Mouse (Mus musculus) embryo, embryonic 11.5 days (tissue): ENCODE measurements at regions not wholly inside any gene's neighbourhood (a gene's known extent, or its start where the extent isn't known, plus 50 kb on each side); places are given as distances from the start of the nearest gene placed in this dataset.

Source experiments
- DNase-seq: peaks from one replicate; pipeline ENCODE4 v3.0.0-alpha.2; 2012; ENCODE audit warnings: low read depth, low spot score

- no peak for DNase-seq
These were observed 1521.9 kb upstream of the Gm6569 start for GRCm38 (mm10) chr15:72312417-72312816.

- DNase-seq = no peak
These were observed 1512.8 kb upstream of the Gm6569 start for GRCm38 (mm10) chr15:72321528-72321927.

GRCm38 (mm10) chr15:72322127-72322526 is 1512.2 kb upstream of the Gm6569 start:
- no peak for DNase-seq

GRCm38 (mm10) chr15:72323158-72323557 is 1511.2 kb upstream of the Gm6569 start:
- DNase-seq = no peak

GRCm38 (mm10) chr15:72331262-72331661 is 1503.1 kb upstream of the Gm6569 start:
- DNase-seq = no peak

- DNase-seq = no peak
These were observed 1499.9 kb upstream of the Gm6569 start for GRCm38 (mm10) chr15:72334497-72334896.

GRCm38 (mm10) chr15:72339629-72340028 is 1494.7 kb upstream of the Gm6569 start:
- DNase-seq = no peak

- no peak for DNase-seq
These were observed 1492.4 kb upstream of the Gm6569 start for GRCm38 (mm10) chr15:72341991-72342390.

GRCm38 (mm10) chr15:72342504-72342903 is 1491.9 kb upstream of the Gm6569 start:
- no peak for DNase-seq

GRCm38 (mm10) chr15:72343794-72344193 is 1490.6 kb upstream of the Gm6569 start:
- no peak for DNase-seq

- no peak for DNase-seq
These were observed 1481.0 kb upstream of the Gm6569 start for GRCm38 (mm10) chr15:72353371-72353770.

GRCm38 (mm10) chr15:72355626-72356025 is 1478.7 kb upstream of the Gm6569 start:
- no peak for DNase-seq

GRCm38 (mm10) chr15:72359636-72360035 is 1474.7 kb upstream of the Gm6569 start:
- DNase-seq = no peak

- no peak for DNase-seq
These were observed 1474.3 kb upstream of the Gm6569 start for GRCm38 (mm10) chr15:72360049-72360448.

GRCm38 (mm10) chr15:72360463-72361030 is 1473.8 kb upstream of the Gm6569 start:
- no peak for DNase-seq

GRCm38 (mm10) chr15:72373041-72373440 is 1461.3 kb upstream of the Gm6569 start:
- no peak for DNase-seq

GRCm38 (mm10) chr15:72377201-72377600 is 1457.2 kb upstream of the Gm6569 start:
- no peak for DNase-seq

GRCm38 (mm10) chr15:72379291-72379690 is 1455.1 kb upstream of the Gm6569 start:
- no peak for DNase-seq

GRCm38 (mm10) chr15:72381164-72381563 is 1453.2 kb upstream of the Gm6569 start:
- DNase-seq = no peak

GRCm38 (mm10) chr15:72381744-72382143 is 1452.6 kb upstream of the Gm6569 start:
- no peak for DNase-seq

- DNase-seq = no peak
These were observed 1451.8 kb upstream of the Gm6569 start for GRCm38 (mm10) chr15:72382521-72382920.

GRCm38 (mm10) chr15:72383062-72383461 is 1451.3 kb upstream of the Gm6569 start:
- DNase-seq = no peak

GRCm38 (mm10) chr15:72383470-72383869 is 1450.9 kb upstream of the Gm6569 start:
- no peak for DNase-seq

GRCm38 (mm10) chr15:72393226-72393625 is 1441.1 kb upstream of the Gm6569 start:
- DNase-seq = no peak
